Mouse (Mus musculus): ENCODE data around the gene Cdc34.

DNA sequence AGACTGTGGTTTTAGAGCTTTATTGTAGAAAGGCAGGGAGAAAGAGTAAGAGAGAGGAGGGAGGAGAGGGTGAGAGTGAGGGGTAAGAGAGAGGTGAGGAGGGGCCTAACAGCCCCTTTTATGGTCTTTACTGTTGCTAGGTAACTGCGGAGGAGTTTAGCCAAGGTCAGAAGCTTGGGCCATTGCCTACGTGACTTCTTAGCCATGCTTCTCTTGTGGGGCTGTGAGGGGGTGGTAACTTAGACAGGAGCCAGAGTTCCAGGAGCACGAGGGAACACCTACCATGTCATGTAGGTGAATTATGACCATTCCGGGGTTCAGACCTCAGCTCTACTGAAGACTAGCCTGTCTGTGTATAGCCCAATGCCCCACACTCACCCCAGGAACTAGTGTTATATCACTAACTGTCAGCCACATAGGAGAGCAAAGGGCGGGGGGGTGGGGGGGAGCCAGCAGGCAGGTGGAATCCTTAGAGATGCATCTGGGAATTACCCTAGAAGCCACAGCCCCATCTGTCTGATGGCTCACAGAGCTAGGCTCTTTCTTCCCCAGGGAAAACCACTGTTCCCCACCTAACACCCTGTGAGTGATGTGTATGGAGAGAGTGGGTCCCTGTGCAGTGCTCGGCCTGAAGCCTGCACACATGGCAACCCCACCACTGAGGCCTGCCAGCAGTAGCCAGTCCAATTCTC is 10.5 kb upstream of the Cdc34 start:
- TF ChIP-seq MAFK (IDR thresholded peaks at IDR 0.05; ENCODE audit: insufficient read depth, low read depth, low read length), result no peak
- TF ChIP-seq ZNF384 (IDR thresholded peaks at IDR 0.05; ENCODE audit: low read depth, low read length), result no peak
- no peak for TF ChIP-seq ZC3H11A (IDR thresholded peaks at IDR 0.05; ENCODE audit: borderline replicate concordance, low read depth, low read length)

Data from ES-E14 (cell line).